Mouse (Mus musculus) testis, adult 2 months (tissue): Measurements from ENCODE around the gene Minos1.

Experiments
- CTCF ChIP-seq: fragments of 200-500 bp; IDR thresholded peaks from 2 replicates; pipeline ENCODE4 v1.5.1; 2012; ENCODE audit warnings: low read depth, mild to moderate bottlenecking, inconsistent platforms, low read length, moderate library complexity; ENCODE audit not compliant: control insufficient read depth, insufficient read depth, insufficient replicate concordance
- POLR2A ChIP-seq: fragments of 200-500 bp; IDR thresholded peaks from 2 replicates; pipeline ENCODE4 v1.6.1; 2012; ENCODE audit warnings: low read depth, mild to moderate bottlenecking, inconsistent platforms, low read length, moderate library complexity; ENCODE audit not compliant: control insufficient read depth

DNA sequence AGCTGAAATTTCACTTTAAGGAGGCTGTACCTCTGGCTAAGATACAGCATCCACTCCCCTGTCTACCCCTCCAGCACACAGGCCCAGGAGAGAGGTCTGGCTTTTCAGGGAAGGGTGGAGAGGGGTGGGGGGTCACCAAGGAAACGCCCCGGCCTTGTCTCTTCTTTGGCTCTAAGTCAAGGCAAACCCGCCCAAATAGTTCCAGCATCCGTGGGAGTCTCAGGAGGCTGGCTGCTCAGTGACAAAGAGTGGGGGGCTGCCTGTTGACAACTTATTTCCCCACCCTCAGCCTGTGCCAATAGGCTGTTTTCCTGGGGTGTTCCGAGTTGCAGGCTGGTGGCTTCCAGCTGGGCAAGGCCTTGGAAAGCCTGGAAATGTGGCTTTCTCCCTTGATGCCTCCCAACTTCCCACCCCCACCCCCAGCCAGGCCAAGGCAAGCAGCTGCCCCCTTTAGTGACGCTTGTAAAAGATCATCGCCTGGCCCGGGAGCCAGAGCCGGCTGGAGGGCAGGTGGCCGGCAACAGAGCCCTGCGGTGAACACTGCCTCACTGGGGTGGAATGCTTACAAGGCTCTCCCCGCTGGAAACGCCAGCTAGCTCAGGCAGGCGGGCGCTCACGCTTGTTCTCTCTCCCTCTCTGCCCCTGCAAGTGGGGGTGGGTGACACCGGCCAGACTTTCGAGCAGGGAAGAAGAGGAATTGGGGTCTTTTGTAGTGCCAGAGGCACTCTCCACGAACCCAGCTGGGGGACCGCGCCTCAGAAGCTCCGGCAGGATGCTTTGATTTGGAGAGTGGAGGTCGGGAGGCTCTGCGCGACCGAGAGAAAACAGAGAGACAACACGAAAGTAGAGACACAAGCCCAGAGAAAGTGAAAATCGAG lies 39.2 kb downstream of the Minos1 start:
- no peak for TF ChIP-seq POLR2A
- no peak for TF ChIP-seq CTCF
